Mouse (Mus musculus) regulatory T cell (primary cell): ENCODE data around the gene Neu1.

Source experiments
- in situ Hi-C: fragments of 300-600 bp; cut with MboI, MseI; formaldehyde crosslinking; loops from one replicate; pipeline ENCODE4 v1.15.1; 2025; ENCODE audit warnings: high pct_unique_total_duplicates

Gene Neu1

GRCm38 (mm10) chr17:34901948-34902347 is 29.1 kb upstream of the Neu1 start:
- in situ Hi-C loops = loop anchor here (10.0 kb wide), 1 partner anchor 967 kb away; no protein-coding TSS in a partner anchor

- in situ Hi-C loops = loop anchor here (10.0 kb wide), 1 partner anchor 968 kb away; no protein-coding TSS in a partner anchor
Measured at GRCm38 (mm10) chr17:34902895-34903294, 28.2 kb upstream of the Neu1 start.

GRCm38 (mm10) chr17:34910982-34911381 is 20.1 kb upstream of the Neu1 start:
- in situ Hi-C loops = no loop called here

- in situ Hi-C loops = no loop called here
Measured at GRCm38 (mm10) chr17:34911945-34912351, 19.1 kb upstream of the Neu1 start.

- in situ Hi-C loops = no loop called here
Measured at GRCm38 (mm10) chr17:34913930-34914665, 17.0 kb upstream of the Neu1 start, which contains the start of gene Slc44a4. Gene Slc44a4, plus strand, starts transcription at chr17:34914466.

- in situ Hi-C loops = no loop called here
Measured at GRCm38 (mm10) chr17:34915410-34915831, 15.6 kb upstream of the Neu1 start.

- in situ Hi-C loops = no loop called here
Measured at GRCm38 (mm10) chr17:34916316-34916715, 14.7 kb upstream of the Neu1 start.

- in situ Hi-C loops = no loop called here
Measured at GRCm38 (mm10) chr17:34917188-34917587, 13.9 kb upstream of the Neu1 start.

- in situ Hi-C loops = no loop called here
Measured at GRCm38 (mm10) chr17:34922939-34923338, 8.1 kb upstream of the Neu1 start.

GRCm38 (mm10) chr17:34924258-34924657 is 6.8 kb upstream of the Neu1 start:
- in situ Hi-C loops = no loop called here

GRCm38 (mm10) chr17:34927306-34928019 is 3.6 kb upstream of the Neu1 start:
- in situ Hi-C loops = no loop called here

GRCm38 (mm10) chr17:34928841-34929240 is 2.2 kb upstream of the Neu1 start:
- in situ Hi-C loops = no loop called here

- in situ Hi-C loops = no loop called here
Measured at GRCm38 (mm10) chr17:34931735-34932098, 664 bp downstream of the Neu1 start.

GRCm38 (mm10) chr17:34932287-34932686 is 1.2 kb downstream of the Neu1 start:
- in situ Hi-C loops = no loop called here

- in situ Hi-C loops = no loop called here
Measured at GRCm38 (mm10) chr17:34934031-34934430, 3.0 kb downstream of the Neu1 start.

GRCm38 (mm10) chr17:34934830-34935229 is 3.8 kb downstream of the Neu1 start:
- in situ Hi-C loops = no loop called here

GRCm38 (mm10) chr17:34937960-34938505 is 7.0 kb downstream of the Neu1 start:
- in situ Hi-C loops = no loop called here

- in situ Hi-C loops = no loop called here
Measured at GRCm38 (mm10) chr17:34941344-34942041, 10.4 kb downstream of the Neu1 start.

GRCm38 (mm10) chr17:34943128-34943815 is 12.2 kb downstream of the Neu1 start:
- in situ Hi-C loops = no loop called here

- in situ Hi-C loops = no loop called here
Measured at GRCm38 (mm10) chr17:34944362-34944761, 13.3 kb downstream of the Neu1 start.

GRCm38 (mm10) chr17:34946486-34947140 is 15.6 kb downstream of the Neu1 start:
- in situ Hi-C loops = loop anchor here (5.0 kb wide), 1 partner anchor 36 kb away; the partner anchor contains the start of gene Lsm2
